Mouse (Mus musculus) CD4-positive, CD25-positive, alpha-beta regulatory T cell, adult 4 months (primary cell): Measurements from ENCODE around the gene Agl. TPM values are rescaled to one million over a fixed set of nuclear protein-coding genes. Genes with fewer than 3 reads are reported as not detected.

ENCODE experiments used
- polyA plus RNA-seq, 2 experiments: library from polyadenylated mRNA; unstranded; fragments of 100-300 nt; shearing (Covaris generic); gene quantifications; one replicate each; pipeline ENCODE4 v1.2.1; 2017

The Agl gene
- polyA plus RNA-seq, 2 experiments from 2014 or later: 2.5 to 3.5 TPM

Other genes with a start within 250 kb of the Agl start
- under 1 TPM; 0.94 to 0.98 TPM for gene Lrrc39, start 245.2 kb downstream of the Agl start, polyA plus RNA-seq
- gene Sass6, start 213.2 kb downstream of the Agl start, polyA plus RNA-seq: 10 to 100 TPM; 11.5 to 15.3 TPM
- gene Trmt13, start 193.6 kb downstream of the Agl start, polyA plus RNA-seq: 10 to 100 TPM; 38.2 to 39.0 TPM
- gene Mfsd14a, start 145.5 kb downstream of the Agl start, polyA plus RNA-seq: 10 to 100 TPM; 84.4 to 86.1 TPM
- gene Gm43191, start 126.9 kb downstream of the Agl start, polyA plus RNA-seq: not detected
- 1 to 10 TPM; 5.8 to 7.1 TPM for gene Slc35a3, start 95.3 kb downstream of the Agl start, polyA plus RNA-seq
- 10 to 100 TPM; 39.8 to 46.7 TPM for gene Frrs1, start 51.3 kb upstream of the Agl start, polyA plus RNA-seq
- gene 4930455H04Rik, start 160.1 kb upstream of the Agl start, polyA plus RNA-seq: not detected
- under 1 TPM in 1 of 2 experiments, not detected in 1; 0.12 TPM for gene Palmd, start 160.8 kb upstream of the Agl start, polyA plus RNA-seq